Mouse (Mus musculus): ENCODE data around the gene Kif4. TPM values are rescaled to one million over a fixed set of nuclear protein-coding genes. Genes with fewer than 3 reads are reported as not detected.

Gene Kif4
- polyA plus RNA-seq, 1 experiment from 2014 or later: 22.4 TPM

Other genes with a start within 250 kb of the Kif4 start
- not detected in 2 replicates for gene Otud6a, start 196.7 kb upstream of the Kif4 start, polyA plus RNA-seq (2015; fragmentation: Nextera tagmentation; extraction: Ambion mirVana)
- 0.52 and 0.90 TPM in 2 replicates for gene Awat2, start 183.0 kb upstream of the Kif4 start, polyA plus RNA-seq (2015; fragmentation: Nextera tagmentation; extraction: Ambion mirVana)
- gene Igbp1, start 131.4 kb upstream of the Kif4 start, polyA plus RNA-seq (2015; fragmentation: Nextera tagmentation; extraction: Ambion mirVana): 36.8 and 37.1 TPM in 2 replicates
- not detected in 2 replicates for gene Dgat2l6, start 100.9 kb upstream of the Kif4 start, polyA plus RNA-seq (2015; fragmentation: Nextera tagmentation; extraction: Ambion mirVana)
- gene Awat1, start 53.5 kb upstream of the Kif4 start, polyA plus RNA-seq (2015; fragmentation: Nextera tagmentation; extraction: Ambion mirVana): not detected in 2 replicates
- 0.16 and 0.24 TPM in 2 replicates for gene P2ry4, start 30.9 kb upstream of the Kif4 start, polyA plus RNA-seq (2015; fragmentation: Nextera tagmentation; extraction: Ambion mirVana)
- gene Arr3, start 20.2 kb upstream of the Kif4 start, polyA plus RNA-seq (2015; fragmentation: Nextera tagmentation; extraction: Ambion mirVana): not detected in 2 replicates
- 77.3 and 79.7 TPM in 2 replicates for gene Pdzd11, start 831 bp downstream of the Kif4 start, polyA plus RNA-seq (2015; fragmentation: Nextera tagmentation; extraction: Ambion mirVana)
- 0.50 and 1.3 TPM in 2 replicates for gene Gdpd2, start 104.1 kb downstream of the Kif4 start, polyA plus RNA-seq (2015; fragmentation: Nextera tagmentation; extraction: Ambion mirVana)
- gene Dlg3, start 142.0 kb downstream of the Kif4 start, polyA plus RNA-seq (2015; fragmentation: Nextera tagmentation; extraction: Ambion mirVana): 2.5 and 3.0 TPM in 2 replicates

All from intestine, embryonic 15.5 days (tissue).